Mouse (Mus musculus): ENCODE measurements around the gene Sgcd. TPM values are rescaled to one million over a fixed set of nuclear protein-coding genes. Genes with fewer than 3 reads are reported as not detected.

The Sgcd gene
- total and polyA plus RNA-seq, 3 experiments: 7.1 to 69.5 (median 60.9) TPM

- Histone ChIP-seq H3K27me3 (ENCODE audit: control insufficient read depth, insufficient read depth, low read length) (no peaks in the 10 kb centered on the region), H3K4me3 (no peak overlapping the region), H3K27ac (no peak overlapping the region), H3K36me3 (ENCODE audit: control insufficient read depth, insufficient read depth, low read length) (no peaks in the 10 kb centered on the region), H3K4me1 (ENCODE audit: control insufficient read depth, insufficient read depth, low read length) (no peaks in the 10 kb centered on the region), H3K9ac (ENCODE audit: low read depth, low read length) (no peak overlapping the region), H3K79me2 (replicated peaks; ENCODE audit: control insufficient read depth, insufficient read depth, low read length) (no peaks in the 10 kb centered on the region; the same call in 1 of the 2 replicates)
- TF ChIP-seq CTCF (IDR thresholded peaks at IDR 0.05) (no peak), POLR2A (IDR thresholded peaks at IDR 0.05; ENCODE audit: insufficient read depth, low read depth, low read length) (no peak), EP300 (IDR thresholded peaks at IDR 0.05; ENCODE audit: insufficient read depth, low read depth, low read length) (no peak)
- DNase-seq: no peak
- intact Hi-C loops (cut with DNase I): no loop called here
- WGBS: 86% methylated on average over 1 of the region's 1 CpGs
Measured at GRCm38 (mm10) chr11:47297805-47298340, 690.9 kb downstream of the Sgcd start.

GRCm38 (mm10) chr11:47294741-47295140, 694.0 kb downstream of the Sgcd start:
- H3K4me3 ChIP-seq: no peak overlapping the region
- no peak for DNase-seq
- no peak overlapping the region for H3K27ac ChIP-seq
- intact Hi-C loops (cut with DNase I): no loop called here
- no peaks in the 10 kb centered on the region; the same call in 1 of the 2 replicates for H3K79me2 ChIP-seq (replicated peaks; ENCODE audit: control insufficient read depth, insufficient read depth, low read length)
- H3K36me3 ChIP-seq (ENCODE audit: control insufficient read depth, insufficient read depth, low read length): no peaks in the 10 kb centered on the region
- no peak overlapping the region for H3K9ac ChIP-seq (ENCODE audit: low read depth, low read length)
- no peaks in the 10 kb centered on the region for H3K27me3 ChIP-seq (ENCODE audit: control insufficient read depth, insufficient read depth, low read length)
- no peaks in the 10 kb centered on the region for H3K4me1 ChIP-seq (ENCODE audit: control insufficient read depth, insufficient read depth, low read length)
- TF ChIP-seq EP300 (IDR thresholded peaks at IDR 0.05; ENCODE audit: insufficient read depth, low read depth, low read length) (no peak), CTCF (IDR thresholded peaks at IDR 0.05) (no peak), POLR2A (IDR thresholded peaks at IDR 0.05; ENCODE audit: insufficient read depth, low read depth, low read length) (no peak)
- WGBS: 56% methylated on average over 1 of the region's 1 CpGs

- Histone ChIP-seq H3K27me3 (ENCODE audit: control insufficient read depth, insufficient read depth, low read length) (no peaks in the 10 kb centered on the region), H3K27ac (no peak overlapping the region), H3K36me3 (ENCODE audit: control insufficient read depth, insufficient read depth, low read length) (no peaks in the 10 kb centered on the region), H3K9ac (ENCODE audit: low read depth, low read length) (no peak overlapping the region), H3K79me2 (replicated peaks; ENCODE audit: control insufficient read depth, insufficient read depth, low read length) (no peaks in the 10 kb centered on the region), H3K4me3 (no peak overlapping the region), H3K4me1 (ENCODE audit: control insufficient read depth, insufficient read depth, low read length) (no peaks in the 10 kb centered on the region)
- intact Hi-C loops (cut with DNase I): no loop called here
- no peak for DNase-seq
- 72% methylated on average over 4 of the region's 4 CpGs for WGBS
- TF ChIP-seq CTCF (IDR thresholded peaks at IDR 0.05) (no peak), POLR2A (IDR thresholded peaks at IDR 0.05; ENCODE audit: insufficient read depth, low read depth, low read length) (no peak), EP300 (IDR thresholded peaks at IDR 0.05; ENCODE audit: insufficient read depth, low read depth, low read length) (no peak)
Measured at GRCm38 (mm10) chr11:47276586-47276985, 712.2 kb downstream of the Sgcd start.

- intact Hi-C loops (cut with DNase I): no loop called here
- Histone ChIP-seq H3K4me1 (ENCODE audit: control insufficient read depth, insufficient read depth, low read length) (no peaks in the 10 kb centered on the region; the same call in 1 of the 2 replicates), H3K4me3 (no peak overlapping the region), H3K9ac (ENCODE audit: low read depth, low read length) (no peak overlapping the region), H3K79me2 (replicated peaks; ENCODE audit: control insufficient read depth, insufficient read depth, low read length) (no peaks in the 10 kb centered on the region), H3K27ac (no peak overlapping the region), H3K36me3 (ENCODE audit: control insufficient read depth, insufficient read depth, low read length) (no peaks in the 10 kb centered on the region), H3K27me3 (ENCODE audit: control insufficient read depth, insufficient read depth, low read length) (no peaks in the 10 kb centered on the region)
- TF ChIP-seq POLR2A (IDR thresholded peaks at IDR 0.05; ENCODE audit: insufficient read depth, low read depth, low read length) (no peak), EP300 (IDR thresholded peaks at IDR 0.05; ENCODE audit: insufficient read depth, low read depth, low read length) (no peak), CTCF (IDR thresholded peaks at IDR 0.05) (no peak)
- DNase-seq: no peak
- 81% methylated on average over 4 of the region's 4 CpGs for WGBS
Measured at GRCm38 (mm10) chr11:47268556-47268955, 720.2 kb downstream of the Sgcd start.

- H3K27ac ChIP-seq: no peak overlapping the region
- WGBS: 85% methylated on average over 9 of the region's 9 CpGs
- no peaks in the 10 kb centered on the region; the same call in 1 of the 2 replicates for H3K4me1 ChIP-seq (ENCODE audit: control insufficient read depth, insufficient read depth, low read length)
- H3K27me3 ChIP-seq (ENCODE audit: control insufficient read depth, insufficient read depth, low read length): no peaks in the 10 kb centered on the region
- H3K36me3 ChIP-seq (ENCODE audit: control insufficient read depth, insufficient read depth, low read length): no peaks in the 10 kb centered on the region
- intact Hi-C loops (cut with DNase I): no loop called here
- H3K9ac ChIP-seq (ENCODE audit: low read depth, low read length): no peak overlapping the region
- TF ChIP-seq CTCF (IDR thresholded peaks at IDR 0.05) (no peak), EP300 (IDR thresholded peaks at IDR 0.05; ENCODE audit: insufficient read depth, low read depth, low read length) (no peak), POLR2A (IDR thresholded peaks at IDR 0.05; ENCODE audit: insufficient read depth, low read depth, low read length) (no peak)
- H3K4me3 ChIP-seq: no peak overlapping the region
- DNase-seq: no peak
- no peaks in the 10 kb centered on the region for H3K79me2 ChIP-seq (replicated peaks; ENCODE audit: control insufficient read depth, insufficient read depth, low read length)
Measured at GRCm38 (mm10) chr11:47264267-47264984, 724.3 kb downstream of the Sgcd start.

DNA sequence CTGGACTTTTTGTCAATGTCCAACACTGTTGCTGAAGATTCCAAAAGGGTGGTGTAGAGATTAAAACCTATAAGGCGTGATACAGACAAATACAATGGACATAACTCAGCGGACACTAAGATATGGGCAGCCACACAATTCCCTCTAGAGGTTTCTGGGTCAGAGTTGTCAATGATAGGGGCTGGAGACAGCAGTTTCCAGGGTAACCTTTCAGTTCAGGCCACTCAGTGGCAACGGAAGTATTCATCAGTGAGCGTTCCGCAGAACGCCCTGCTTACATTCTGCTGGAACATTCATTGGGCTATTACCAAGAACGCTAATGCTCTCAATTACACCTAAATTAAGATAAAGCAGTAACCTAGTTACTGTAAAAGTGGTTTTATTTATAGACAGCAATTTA, 738.5 kb downstream of the Sgcd start:
- DNase-seq: peak in 1 of 2 experiments; percentile 8
- WGBS: 53% methylated on average over 7 of the region's 7 CpGs
- intact Hi-C loops (cut with DNase I): loop anchor here (5.0 kb wide), 1 partner anchor 127 kb away; no protein-coding TSS in a partner anchor
- H3K27me3 ChIP-seq (ENCODE audit: control insufficient read depth, insufficient read depth, low read length): no peaks in the 10 kb centered on the region
- H3K79me2 ChIP-seq (replicated peaks; ENCODE audit: control insufficient read depth, insufficient read depth, low read length): no peaks in the 10 kb centered on the region
- no peaks in the 10 kb centered on the region; the same call in 1 of the 2 replicates for H3K4me1 ChIP-seq (ENCODE audit: control insufficient read depth, insufficient read depth, low read length)
- peak overlapping the region; percentile 38 for H3K27ac ChIP-seq
- no peaks in the 10 kb centered on the region; the same call in 1 of the 2 replicates for H3K36me3 ChIP-seq (ENCODE audit: control insufficient read depth, insufficient read depth, low read length)
- TF ChIP-seq CTCF (IDR thresholded peaks at IDR 0.05): no peak
- no peak for TF ChIP-seq EP300 (IDR thresholded peaks at IDR 0.05; ENCODE audit: insufficient read depth, low read depth, low read length)
- TF ChIP-seq POLR2A (IDR thresholded peaks at IDR 0.05; ENCODE audit: insufficient read depth, low read depth, low read length): no peak
- H3K9ac ChIP-seq (ENCODE audit: low read depth, low read length): no peak overlapping the region
- H3K4me3 ChIP-seq: no peak overlapping the region
